Mouse (Mus musculus) testis, adult 2 months (tissue): ENCODE measurements around the gene 4933417A18Rik.
"Not testable (repeated sequence)": the region's sequence is repeated elsewhere in the genome, so short reads cannot be mapped to it uniquely, and the experiment has no call there.

Experiments
- CTCF ChIP-seq: fragments of 200-500 bp; IDR thresholded peaks from 2 replicates; pipeline ENCODE4 v1.5.1; 2012; ENCODE audit warnings: low read depth, mild to moderate bottlenecking, inconsistent platforms, low read length, moderate library complexity; ENCODE audit not compliant: control insufficient read depth, insufficient read depth, insufficient replicate concordance
- POLR2A ChIP-seq: fragments of 200-500 bp; IDR thresholded peaks from 2 replicates; pipeline ENCODE4 v1.6.1; 2012; ENCODE audit warnings: low read depth, mild to moderate bottlenecking, inconsistent platforms, low read length, moderate library complexity; ENCODE audit not compliant: control insufficient read depth

- TF ChIP-seq CTCF, POLR2A: not testable (repeated sequence)
These were observed 41.4 kb downstream of the 4933417A18Rik start for GRCm38 (mm10) chr13:34965647-34966046.
